Mouse (Mus musculus): ENCODE data around the gene Utp14a. TPM values are rescaled to one million over a fixed set of nuclear protein-coding genes. Genes with fewer than 3 reads are reported as not detected.

Gene Utp14a
- 20.2 and 23.0 TPM in 2 replicates for total RNA-seq (2023)

GRCm38 (mm10) chrX:48256468-48257007 is at the start of gene Utp14a:
TSS of gene Utp14a (plus strand) at chrX:48256862.

GRCm38 (mm10) chrX:48208519-48209185 is 48.0 kb upstream of the Utp14a start, which contains the start of gene Zdhhc9:
TSS of gene Zdhhc9 (minus strand) at chrX:48208878.

Other genes with a start within 250 kb of the Utp14a start
- 0.88 and 1.4 TPM in 2 replicates for gene Apln, start 222.0 kb upstream of the Utp14a start, total RNA-seq (2023)
- not detected in 2 replicates for gene Xpnpep2, start 148.1 kb upstream of the Utp14a start, total RNA-seq (2023)
- gene Sash3, start 110.4 kb upstream of the Utp14a start, total RNA-seq (2023), result 104 and 111 TPM in 2 replicates
- 35.7 and 47.3 TPM in 2 replicates for gene Zdhhc9, start 48.0 kb upstream of the Utp14a start, total RNA-seq (2023)
- gene Bcorl1, start 84.5 kb downstream of the Utp14a start, total RNA-seq (2023), result 16.8 and 19.8 TPM in 2 replicates
- 87.5 and 93.0 TPM in 2 replicates for gene Elf4, start 206.3 kb downstream of the Utp14a start, total RNA-seq (2023)